Mouse (Mus musculus): ENCODE results near the gene Wee1.
A peak's percentile ranks its signal among the peaks of the same experiment; 100 is the strongest.
"Not testable (repeated sequence)": the region's sequence is repeated elsewhere in the genome, so short reads cannot be mapped to it uniquely, and the experiment has no call there.

Gene Wee1

GRCm38 (mm10) chr7:110122565-110123422 lies 948 bp downstream of the Wee1 start:
- no peak for DNase-seq (ENCODE audit: low read depth, low spot score)

- no peak for DNase-seq (ENCODE audit: low read depth, low spot score)
Measured at GRCm38 (mm10) chr7:110123844-110124555, 2.2 kb downstream of the Wee1 start.

- DNase-seq (ENCODE audit: low read depth, low spot score), result no peak
Measured at GRCm38 (mm10) chr7:110128566-110128965, 6.7 kb downstream of the Wee1 start.

GRCm38 (mm10) chr7:110132272-110132671 lies 10.4 kb downstream of the Wee1 start:
- DNase-seq (ENCODE audit: low read depth, low spot score), result not testable (repeated sequence)

- no peak for DNase-seq (ENCODE audit: low read depth, low spot score)
Measured at GRCm38 (mm10) chr7:110133988-110134387, 12.1 kb downstream of the Wee1 start.

- no peak for DNase-seq (ENCODE audit: low read depth, low spot score)
Measured at GRCm38 (mm10) chr7:110138538-110138937, 16.7 kb downstream of the Wee1 start.

GRCm38 (mm10) chr7:110143863-110144262 lies 22.0 kb downstream of the Wee1 start:
- DNase-seq (ENCODE audit: low read depth, low spot score), result no peak

GRCm38 (mm10) chr7:110152891-110153290 lies 31.0 kb downstream of the Wee1 start:
- no peak for DNase-seq (ENCODE audit: low read depth, low spot score)

GRCm38 (mm10) chr7:110156712-110157260 lies 34.9 kb downstream of the Wee1 start:
- no peak for DNase-seq (ENCODE audit: low read depth, low spot score)

GRCm38 (mm10) chr7:110157261-110157910 lies 35.5 kb downstream of the Wee1 start:
- no peak for DNase-seq (ENCODE audit: low read depth, low spot score)

GRCm38 (mm10) chr7:110158073-110158472 lies 36.2 kb downstream of the Wee1 start:
- no peak for DNase-seq (ENCODE audit: low read depth, low spot score)

- not testable (repeated sequence) for DNase-seq (ENCODE audit: low read depth, low spot score)
Measured at GRCm38 (mm10) chr7:110160109-110160508, 38.3 kb downstream of the Wee1 start.

- no peak for DNase-seq (ENCODE audit: low read depth, low spot score)
Measured at GRCm38 (mm10) chr7:110160601-110161000, 38.8 kb downstream of the Wee1 start.

GRCm38 (mm10) chr7:110163024-110163423 lies 41.2 kb downstream of the Wee1 start:
- DNase-seq (ENCODE audit: low read depth, low spot score), result no peak

GRCm38 (mm10) chr7:110164103-110164681 lies 42.3 kb downstream of the Wee1 start:
- peak; percentile 50 for DNase-seq (ENCODE audit: low read depth, low spot score)

GRCm38 (mm10) chr7:110164712-110165122 lies 42.9 kb downstream of the Wee1 start:
- DNase-seq (ENCODE audit: low read depth, low spot score), result peak; percentile 76

GRCm38 (mm10) chr7:110166233-110166632 lies 44.4 kb downstream of the Wee1 start:
- DNase-seq (ENCODE audit: low read depth, low spot score), result no peak

- no peak for DNase-seq (ENCODE audit: low read depth, low spot score)
Measured at GRCm38 (mm10) chr7:110179208-110179607, 57.4 kb downstream of the Wee1 start.

- no peak for DNase-seq (ENCODE audit: low read depth, low spot score)
Measured at GRCm38 (mm10) chr7:110180613-110181012, 58.8 kb downstream of the Wee1 start.

- no peak for DNase-seq (ENCODE audit: low read depth, low spot score)
Measured at GRCm38 (mm10) chr7:110181446-110181845, 59.6 kb downstream of the Wee1 start.

GRCm38 (mm10) chr7:110184608-110185007 lies 62.8 kb downstream of the Wee1 start:
- no peak for DNase-seq (ENCODE audit: low read depth, low spot score)

GRCm38 (mm10) chr7:110189951-110190350 lies 68.1 kb downstream of the Wee1 start:
- DNase-seq (ENCODE audit: low read depth, low spot score), result no peak
